ENCODE assay signal across 8 mouse cellular contexts in genomic region chr15:101240799-101241204, GRCm38 (mm10). TPM values are rescaled to one million over a fixed set of nuclear protein-coding genes. Genes with fewer than 3 reads are reported as not detected.
A peak's percentile ranks its signal among the peaks of the same experiment; 100 is the strongest.
DNase-seq lines count a peak whose midpoint lies in the region; ATAC-seq and TF ChIP-seq lines count a peak whose summit lies in the region.

No protein-coding gene starts in this region.

- TF ChIP-seq CTCF in forebrain, postnatal 0 days (IDR thresholded peaks at IDR 0.05; ENCODE audit: low read depth) = peak; percentile 94

- no peaks in the 10 kb centered on the region; the same call in 1 of the 2 replicates for H3K27me3 ChIP-seq in forebrain, postnatal 0 days (ENCODE audit: insufficient read depth, low read length)
- peaks cover 3% of the 10 kb centered on the region; the same call in 1 of the 2 replicates for H3K27me3 ChIP-seq in lung, embryonic 15.5 days

- peak overlapping the region; percentile 9; the same call in 1 of the 2 replicates for H3K9ac ChIP-seq in ES-E14 (ENCODE audit: insufficient read depth, low read depth, low read length, poor library complexity, severe bottlenecking)
- peak overlapping the region; percentile 41; the same call in 1 of the 2 replicates for H3K9ac ChIP-seq in forebrain, postnatal 0 days
- H3K9ac ChIP-seq in lung, embryonic 15.5 days = peak overlapping the region; percentile 12; the same call in 1 of the 2 replicates

- H3K36me3 ChIP-seq in ES-E14 (ENCODE audit: control insufficient read depth, insufficient read depth, low read length, poor library complexity, severe bottlenecking) = no peaks in the 10 kb centered on the region
- no peaks in the 10 kb centered on the region for H3K36me3 ChIP-seq in forebrain, postnatal 0 days (ENCODE audit: insufficient read depth)
- H3K36me3 ChIP-seq in lung, embryonic 15.5 days = no peaks in the 10 kb centered on the region

- peak; percentile 77 for DNase-seq in ES-E14 (ENCODE audit: low read depth, low spot score)
- peak; percentile 84 for DNase-seq in cerebellum, adult 11 months
- DNase-seq in forebrain, postnatal 0 days = peak; percentile 93
- DNase-seq in heart, postnatal 4 days = peak; percentile 94
- peak; percentile 96 for DNase-seq in layer of hippocampus, adult 9-10 months (ENCODE audit: low spot score)
- peak; percentile 74 for DNase-seq in ovary, postnatal 14 days (ENCODE audit: low spot score)
- DNase-seq in thymus, postnatal 10 days (ENCODE audit: low spot score in 2 of 2) = peak; percentile 80 to 83

- no peak overlapping the region for H3K27ac ChIP-seq in ES-E14 (ENCODE audit: insufficient read depth, low read depth, low read length, poor library complexity, severe bottlenecking)
- H3K27ac ChIP-seq in forebrain, postnatal 0 days (ENCODE audit: low read depth, low read length) = no peak overlapping the region
- H3K27ac ChIP-seq in lung, embryonic 15.5 days = no peak overlapping the region

- peaks cover 0 to 22% of the 10 kb centered on the region in 2 experiments; a peak in 3 of 4 replicates for H3K4me1 ChIP-seq in ES-E14 (ENCODE audit: control insufficient read depth in 2 of 2, insufficient read depth in 2 of 2, low read length in 2 of 2, poor library complexity in 1 of 2)
- peaks cover 2% of the 10 kb centered on the region; the same call in 1 of the 2 replicates for H3K4me1 ChIP-seq in forebrain, postnatal 0 days (ENCODE audit: insufficient read depth)
- H3K4me1 ChIP-seq in lung, embryonic 15.5 days = peaks cover 30% of the 10 kb centered on the region

- H3K4me3 ChIP-seq in ES-E14 (ENCODE audit: insufficient read depth in 1 of 2, low read depth in 1 of 2, low read length in 2 of 2, poor library complexity in 1 of 2, severe bottlenecking in 1 of 2) = no peak overlapping the region
- H3K4me3 ChIP-seq in forebrain, postnatal 0 days (ENCODE audit: low read depth, low read length) = peak overlapping the region; percentile 27
- peak overlapping the region; percentile 14; the same call in 1 of the 2 replicates for H3K4me3 ChIP-seq in lung, embryonic 15.5 days

- peak; percentile 90 for ATAC-seq in forebrain, postnatal 0 days
- ATAC-seq in lung, embryonic 15.5 days (ENCODE audit: borderline replicate concordance, extremely low read depth, low FRiP score, low TSS enrichment) = peak; percentile 51; the same call in 1 of the 2 replicates

- H3K9me3 ChIP-seq in ES-E14 (ENCODE audit: control insufficient read depth, insufficient read depth, low read depth, low read length) = no peaks in the 10 kb centered on the region
- H3K9me3 ChIP-seq in forebrain, postnatal 0 days (ENCODE audit: low read length) = no peaks in the 10 kb centered on the region
- no peaks in the 10 kb centered on the region for H3K9me3 ChIP-seq in lung, embryonic 15.5 days

- in situ Hi-C loops in ES-E14 (cut with MboI; ENCODE audit: low sequenced_read_pairs in 2 of 2, unreplicated experiment in 2 of 2) = no loop called here

- peak overlapping the region; percentile 56 for H3K4me2 ChIP-seq in forebrain, postnatal 0 days (ENCODE audit: low read depth)
- peak overlapping the region; percentile 52 for H3K4me2 ChIP-seq in lung, embryonic 15.5 days

- WGBS in forebrain, postnatal 0 days = 7% methylated on average over 10 of the region's 10 CpGs
- 1% methylated on average over 10 of the region's 10 CpGs for WGBS in lung, embryonic 15.5 days

TF ChIP-seq in ES-E14, 5 proteins besides CTCF, POLR2A, EP300 and RAD21:
- 0 out of 2 replicates have a peak, but pooled peaks have one; percentile 60 for TF ChIP-seq ZC3H11A (IDR thresholded peaks at IDR 0.05; ENCODE audit: borderline replicate concordance, low read depth, low read length)
- TF ChIP-seq HCFC1 (IDR thresholded peaks at IDR 0.05; ENCODE audit: borderline replicate concordance, insufficient read depth, low read length) = no peak
- TF ChIP-seq MAFK (IDR thresholded peaks at IDR 0.05; ENCODE audit: insufficient read depth, low read depth, low read length) = no peak

RNA-seq across cellular contexts. Expression of gene Nr4a1, which starts 13.3 kb away (rescaled TPM):
- 8.5 and 12.1 TPM in 2 replicates for total RNA-seq in ES-E14 (2012; rRNA removed)
- total RNA-seq in forebrain, postnatal 0 days (2014; rRNA removed) = 8.9 and 9.6 TPM in 2 replicates
- polyA plus RNA-seq in forebrain, postnatal 0 days (2015; fragmentation: Nextera tagmentation; extraction: Ambion mirVana) = 8.5 and 9.0 TPM in 2 replicates
- total RNA-seq in heart, postnatal 4 days (2021) = 10 to 100 TPM; 48.1 to 49.6 TPM
- 9.2 and 9.9 TPM in 2 replicates for polyA plus RNA-seq in lung, embryonic 15.5 days (2015; fragmentation: Nextera tagmentation; extraction: Ambion mirVana)

RNA-seq across cellular contexts. Expression of gene Grasp, which starts 16.8 kb away (rescaled TPM):
- total RNA-seq in ES-E14 (2012; rRNA removed) = 10.8 and 12.9 TPM in 2 replicates
- total RNA-seq in forebrain, postnatal 0 days (2014; rRNA removed) = 8.8 and 11.1 TPM in 2 replicates
- 3.3 and 3.4 TPM in 2 replicates for polyA plus RNA-seq in forebrain, postnatal 0 days (2015; fragmentation: Nextera tagmentation; extraction: Ambion mirVana)
- 10 to 100 TPM; 13.9 to 15.1 TPM for total RNA-seq in heart, postnatal 4 days (2021)
- polyA plus RNA-seq in lung, embryonic 15.5 days (2015; fragmentation: Nextera tagmentation; extraction: Ambion mirVana) = 6.9 and 7.9 TPM in 2 replicates

RNA-seq across cellular contexts. Expression of gene Atg101, which starts 43.3 kb away (rescaled TPM):
- total RNA-seq in ES-E14 (2012; rRNA removed) = 116 and 119 TPM in 2 replicates
- 56.3 and 60.0 TPM in 2 replicates for total RNA-seq in forebrain, postnatal 0 days (2014; rRNA removed)
- 81.3 and 94.4 TPM in 2 replicates for polyA plus RNA-seq in forebrain, postnatal 0 days (2015; fragmentation: Nextera tagmentation; extraction: Ambion mirVana)
- total RNA-seq in heart, postnatal 4 days (2021) = 10 to 100 TPM; 21.7 to 23.3 TPM
- 74.5 and 76.8 TPM in 2 replicates for polyA plus RNA-seq in lung, embryonic 15.5 days (2015; fragmentation: Nextera tagmentation; extraction: Ambion mirVana)

RNA-seq across cellular contexts. Expression of gene 6030408B16Rik, which starts 52.2 kb away (rescaled TPM):
- total RNA-seq in ES-E14 (2012; rRNA removed) = 0.22 and 0.32 TPM in 2 replicates
- 0.54 and 1.00 TPM in 2 replicates for total RNA-seq in forebrain, postnatal 0 days (2014; rRNA removed)
- polyA plus RNA-seq in forebrain, postnatal 0 days (2015; fragmentation: Nextera tagmentation; extraction: Ambion mirVana) = 0.30 and 0.77 TPM in 2 replicates
- total RNA-seq in heart, postnatal 4 days (2021) = 1 to 10 TPM; 4.3 to 4.6 TPM
- 48.1 and 50.0 TPM in 2 replicates for polyA plus RNA-seq in lung, embryonic 15.5 days (2015; fragmentation: Nextera tagmentation; extraction: Ambion mirVana)

Comparison
In these comparisons a context has a peak if more than half of its experiments do, and no peak if none do; other contexts are left out.
1. H3K4me3 ChIP-seq: peak in forebrain, postnatal 0 days (single experiment) and lung, embryonic 15.5 days (single experiment); none in ES-E14 (0 of 2).
2. Peak in every context shown above with its lines, with median percentiles within 50 percentile points of each other: DNase-seq and H3K9ac ChIP-seq.